Mouse (Mus musculus) lung, adult 2 months (tissue): Measurements from ENCODE around the gene Dapp1. TPM values are rescaled to one million over a fixed set of nuclear protein-coding genes. Genes with fewer than 3 reads are reported as not detected.

Experiments
- DNase-seq: peaks from one replicate; pipeline ENCODE4 v3.0.0; 2022
- H3K4me1 ChIP-seq: fragments of 200-500 bp; 2 replicates; pipeline ENCODE4 v1.6.1; 2011; ENCODE audit warnings: low read length; ENCODE audit not compliant: control insufficient read depth, insufficient read depth
- H3K4me3 ChIP-seq: fragments of 200-500 bp; replicated peaks from 2 replicates; pipeline ENCODE3; 2011; ENCODE audit warnings: low read depth, mild to moderate bottlenecking, control low read depth, low read length; ENCODE audit errors: extremely low read depth
- CTCF ChIP-seq: fragments of 200-500 bp; IDR thresholded peaks from 2 replicates; pipeline ENCODE4 v1.5.1; 2011; ENCODE audit warnings: mild to moderate bottlenecking, low read length, control low read depth; ENCODE audit not compliant: insufficient read depth
- POLR2A ChIP-seq: fragments of 200-500 bp; IDR thresholded peaks from 2 replicates; pipeline ENCODE4 v1.6.1; 2011; ENCODE audit warnings: low read depth, mild to moderate bottlenecking, control low read depth, low read length, borderline replicate concordance; ENCODE audit errors: extremely low read depth
- WGBS: fragments of 180-500 bp; shearing (Covaris S2); methylation state at CpG from one replicate; pipeline ENCODE4 v1.1.7; 2018; 5-methylcytosine and 5-hydroxymethylcytosine counted together
- polyA plus RNA-seq: library from polyadenylated mRNA; depleted of rRNA; stranded (reverse); fragments of >200 nt; gene quantifications from 2 replicates; pipeline ENCODE4 v1.2.3, GENCODE M21; 2012

The Dapp1 gene
- polyA plus RNA-seq, 1 experiment, result 7.1 TPM

DNA sequence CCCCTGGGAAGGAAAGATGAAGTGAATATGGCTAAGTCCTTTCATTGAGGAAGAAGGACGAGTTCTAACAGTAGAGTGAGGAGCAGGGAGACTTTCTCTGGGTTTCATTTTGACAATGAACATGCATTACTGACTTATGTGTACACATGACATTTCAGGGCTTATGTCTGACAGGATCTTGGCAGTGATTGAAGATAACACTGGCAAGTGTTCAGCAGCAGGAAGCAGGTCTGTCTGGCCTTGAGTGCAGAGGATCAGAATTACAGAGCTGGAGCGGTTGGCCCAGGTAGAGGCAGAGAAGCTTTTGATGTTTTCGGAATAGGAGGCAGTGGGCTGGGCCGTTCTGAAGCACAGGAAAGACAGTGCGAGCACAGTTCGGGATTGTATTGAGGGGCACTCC lies 26.8 kb upstream of the Dapp1 start:
- no peak for DNase-seq
- no peak overlapping the region for H3K4me3 ChIP-seq
- 47% methylated on average over 6 of the region's 6 CpGs for WGBS
- H3K4me1 ChIP-seq, result no peaks in the 10 kb centered on the region
- TF ChIP-seq CTCF, result no peak
- no peak for TF ChIP-seq POLR2A

DNA sequence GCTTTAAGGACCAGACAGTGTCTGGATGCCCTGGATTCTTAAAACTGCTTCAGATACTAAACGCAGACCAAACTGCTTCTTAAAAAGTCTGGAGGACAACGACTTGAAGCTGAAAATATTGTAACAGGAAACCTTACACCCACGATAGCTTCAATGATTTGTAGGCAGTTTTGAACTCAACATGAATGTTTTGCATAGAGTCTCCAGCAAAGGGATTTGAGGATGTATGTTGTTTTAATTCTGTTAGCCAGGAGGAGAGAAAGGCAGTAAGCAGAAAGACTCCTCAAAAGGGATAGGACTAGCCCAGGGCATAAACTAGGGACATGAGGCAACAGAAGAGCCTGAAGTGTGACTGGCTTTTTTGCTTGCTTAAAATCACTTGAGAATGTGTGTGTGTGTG lies 25.6 kb upstream of the Dapp1 start:
- no peak for TF ChIP-seq CTCF
- no peak for TF ChIP-seq POLR2A
- no peak overlapping the region for H3K4me3 ChIP-seq
- WGBS, result 49% methylated on average over 3 of the region's 3 CpGs
- DNase-seq, result no peak
- no peaks in the 10 kb centered on the region for H3K4me1 ChIP-seq

- no peak for DNase-seq
- TF ChIP-seq CTCF, result no peak
- TF ChIP-seq POLR2A, result no peak
- Histone ChIP-seq H3K4me3 (no peak overlapping the region), H3K4me1 (no peaks in the 10 kb centered on the region)
- 78% methylated on average over 7 of the region's 7 CpGs for WGBS
Measured at GRCm38 (mm10) chr3:138003264-138003663, 21.9 kb upstream of the Dapp1 start.

DNA sequence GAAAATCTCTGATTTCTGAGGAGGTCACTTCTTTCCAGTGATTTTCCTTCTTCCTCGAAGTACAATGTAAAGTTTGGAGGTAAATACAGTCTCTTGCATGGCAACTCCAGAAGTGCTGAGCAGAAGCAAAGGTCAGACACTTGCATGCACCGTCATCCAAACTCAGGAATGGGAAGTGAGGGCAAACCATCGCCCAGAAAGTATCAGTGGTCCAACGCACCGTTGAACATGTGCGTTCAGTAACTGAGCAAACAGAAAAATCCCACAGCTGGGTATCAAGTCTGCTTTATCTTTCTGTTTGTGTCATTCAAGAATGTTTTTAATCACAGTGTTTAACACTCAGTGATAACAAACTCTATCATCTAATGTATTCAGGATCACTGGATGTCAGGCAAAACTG lies 21.2 kb upstream of the Dapp1 start:
- WGBS, result 39% methylated on average over 6 of the region's 6 CpGs
- no peak for TF ChIP-seq CTCF
- TF ChIP-seq POLR2A, result no peak
- DNase-seq, result no peak
- Histone ChIP-seq H3K4me1 (no peaks in the 10 kb centered on the region), H3K4me3 (no peak overlapping the region)

GRCm38 (mm10) chr3:138001865-138002264 lies 20.5 kb upstream of the Dapp1 start:
- TF ChIP-seq POLR2A (no peak), CTCF (no peak)
- Histone ChIP-seq H3K4me3 (no peak overlapping the region), H3K4me1 (no peaks in the 10 kb centered on the region)
- DNase-seq, result no peak
- WGBS, result 59% methylated on average over 4 of the region's 4 CpGs

DNA sequence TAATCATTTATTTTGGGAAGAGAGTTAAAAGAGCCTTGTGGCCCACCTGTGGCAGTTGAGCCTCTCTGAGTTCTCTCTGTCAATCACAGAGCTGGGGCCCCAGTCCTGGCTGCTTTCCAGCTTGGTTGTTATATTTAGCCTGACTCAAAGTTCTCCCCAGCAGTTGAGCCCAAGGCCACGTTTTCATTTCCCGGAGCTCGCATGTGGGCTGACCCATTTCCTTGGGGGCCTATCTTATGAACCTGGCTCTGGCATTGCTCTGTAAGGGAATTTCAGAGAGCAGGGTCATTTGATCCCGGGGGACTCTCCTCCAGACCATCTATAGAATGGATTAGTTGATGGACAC lies 19.4 kb upstream of the Dapp1 start:
- 32% methylated on average over 4 of the region's 4 CpGs for WGBS
- TF ChIP-seq POLR2A (no peak), CTCF (no peak)
- H3K4me3 ChIP-seq, result no peak overlapping the region
- no peaks in the 10 kb centered on the region for H3K4me1 ChIP-seq
- DNase-seq, result no peak

DNA sequence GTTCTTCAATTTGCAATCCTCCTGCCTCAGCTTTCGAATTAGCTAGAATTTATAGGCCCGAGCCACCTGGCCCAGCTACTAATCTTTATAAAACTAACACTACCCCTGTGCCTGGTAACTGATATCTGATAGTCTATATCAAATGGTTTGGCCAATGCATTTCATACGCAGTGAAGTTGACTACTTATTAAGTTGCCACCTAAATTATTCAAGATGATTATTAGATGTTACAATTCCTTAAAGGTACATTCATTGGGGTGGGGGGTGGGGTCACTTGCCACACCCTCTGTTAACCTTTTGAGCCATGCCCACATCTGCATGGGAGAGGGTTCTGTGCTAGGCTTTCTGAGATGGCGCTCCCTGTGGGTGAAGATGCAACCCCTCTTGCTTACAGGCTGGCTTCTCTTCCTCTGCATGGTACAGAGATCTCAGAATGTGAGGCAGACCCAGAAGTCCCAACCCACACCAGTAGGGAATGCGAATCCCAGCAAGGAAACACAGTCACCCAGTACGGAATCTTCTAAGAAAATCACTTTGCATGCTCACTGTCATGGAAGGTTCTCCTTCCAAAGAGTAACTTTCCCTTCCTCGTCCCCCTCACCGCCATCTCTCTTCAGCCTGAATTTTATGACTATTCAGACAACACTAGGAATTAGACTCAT lies 18.8 kb upstream of the Dapp1 start:
- TF ChIP-seq CTCF, result no peak
- no peak for TF ChIP-seq POLR2A
- WGBS, result 92% methylated on average over 8 of the region's 8 CpGs
- DNase-seq, result no peak
- Histone ChIP-seq H3K4me3 (no peak overlapping the region), H3K4me1 (no peaks in the 10 kb centered on the region)

GRCm38 (mm10) chr3:137999224-137999790 lies 18.0 kb upstream of the Dapp1 start:
- no peaks in the 10 kb centered on the region for H3K4me1 ChIP-seq
- no peak for TF ChIP-seq POLR2A
- no peak for TF ChIP-seq CTCF
- DNase-seq, result no peak
- 63% methylated on average over 9 of the region's 9 CpGs for WGBS
- H3K4me3 ChIP-seq, result no peak overlapping the region

DNA sequence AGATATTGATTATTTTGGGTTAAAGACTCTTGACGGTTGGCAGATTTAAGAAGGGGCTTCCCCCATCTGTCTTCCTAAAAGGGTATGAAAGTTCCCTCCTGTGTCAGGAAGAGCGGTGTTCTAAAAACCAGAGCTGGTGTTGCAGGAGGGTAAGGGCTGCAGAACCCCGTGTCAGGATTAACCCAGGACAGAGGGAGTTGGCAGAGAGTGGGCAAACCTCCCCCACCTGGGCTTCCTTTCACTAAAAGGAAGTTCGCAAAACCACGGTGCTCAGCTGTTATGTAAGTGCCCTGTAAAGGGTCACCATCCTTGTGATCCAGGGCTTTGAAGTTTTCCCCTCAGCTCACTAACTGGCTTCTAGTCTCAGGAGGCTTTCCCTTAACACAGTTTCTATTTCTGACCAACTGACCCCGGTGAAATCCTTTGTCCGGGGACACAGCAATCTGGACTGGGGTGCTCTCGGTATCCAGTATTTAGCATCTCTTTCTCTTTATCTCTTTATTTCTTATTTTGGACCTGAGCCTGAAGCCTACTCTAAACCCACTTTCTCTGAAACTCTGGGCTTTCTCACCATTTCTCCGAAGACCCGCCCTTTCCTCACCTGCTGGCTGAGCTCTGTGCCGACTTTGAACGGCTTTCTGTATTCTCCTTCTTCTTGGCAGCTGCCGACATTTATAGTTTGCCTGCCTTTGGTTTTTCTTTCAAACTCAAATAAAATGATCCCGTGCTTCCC lies 17.3 kb upstream of the Dapp1 start:
- no peaks in the 10 kb centered on the region for H3K4me1 ChIP-seq
- TF ChIP-seq POLR2A (no peak), CTCF (no peak)
- no peak for DNase-seq
- no peak overlapping the region for H3K4me3 ChIP-seq
- 47% methylated on average over 14 of the region's 14 CpGs for WGBS

- DNase-seq, result no peak
- TF ChIP-seq CTCF, result no peak
- TF ChIP-seq POLR2A, result no peak
- 87% methylated on average over 7 of the region's 7 CpGs for WGBS
- no peaks in the 10 kb centered on the region for H3K4me1 ChIP-seq
- H3K4me3 ChIP-seq, result no peak overlapping the region
Measured at GRCm38 (mm10) chr3:137995486-137995885, 14.1 kb upstream of the Dapp1 start.
